Mouse (Mus musculus) C2C12 (cell line): ENCODE data around the gene Auts2. TPM values are rescaled to one million over a fixed set of nuclear protein-coding genes. Genes with fewer than 3 reads are reported as not detected.

ENCODE experiments used
- H3K27me3 ChIP-seq: one replicate; pipeline ENCODE4 v1.6.1; 2011; ENCODE audit not compliant: control insufficient read depth, insufficient read depth, insufficient read length
- H3K36me3 ChIP-seq: one replicate; pipeline ENCODE4 v1.6.1; 2011; ENCODE audit not compliant: control insufficient read depth, insufficient read depth
- H3K4me3 ChIP-seq: one replicate; pipeline ENCODE4 v1.5.1; 2011; ENCODE audit warnings: mild to moderate bottlenecking, control low read depth; ENCODE audit not compliant: poor library complexity, insufficient read depth, severe bottlenecking
- H3K79me2 ChIP-seq: one replicate; pipeline ENCODE4 v1.6.1; 2011; ENCODE audit not compliant: control insufficient read depth, insufficient read depth
- H3K79me3 ChIP-seq: one replicate; pipeline ENCODE4 v1.6.1; 2011; ENCODE audit warnings: low read depth, control low read depth
- H3ac ChIP-seq: one replicate; pipeline ENCODE3; 2011; ENCODE audit warnings: low read depth; ENCODE audit not compliant: control insufficient read depth, insufficient read length
- CEBPB ChIP-seq: IDR thresholded peaks from one replicate; pipeline ENCODE4 v1.6.1; 2011; ENCODE audit warnings: low read depth, mild to moderate bottlenecking, control low read depth, moderate library complexity
- CTCF ChIP-seq: IDR thresholded peaks from one replicate; pipeline ENCODE4 v1.5.1; 2011; ENCODE audit not compliant: control insufficient read depth, insufficient read depth, insufficient read length
- FOSL1 ChIP-seq: IDR thresholded peaks from one replicate; pipeline ENCODE4 v1.8.0; 2011; ENCODE audit warnings: mild to moderate bottlenecking, low read length; ENCODE audit not compliant: poor library complexity, insufficient read depth, severe bottlenecking
- MAX ChIP-seq: IDR thresholded peaks from one replicate; pipeline ENCODE4 v1.6.1; 2011; ENCODE audit warnings: mild to moderate bottlenecking, control low read depth
- MYOD1 ChIP-seq: IDR thresholded peaks from one replicate; pipeline ENCODE4 v1.6.1; 2011; ENCODE audit warnings: low read depth; ENCODE audit not compliant: control insufficient read depth, insufficient read length
- MYOG ChIP-seq: IDR thresholded peaks from one replicate; pipeline ENCODE4 v1.6.1; 2011; ENCODE audit not compliant: control insufficient read depth, insufficient read length; ENCODE audit errors: extremely low read depth
- USF1 ChIP-seq: IDR thresholded peaks from one replicate; pipeline ENCODE4 v1.6.1; 2011; ENCODE audit warnings: low read depth, mild to moderate bottlenecking, control low read depth, moderate library complexity
- polyA plus RNA-seq: library from polyadenylated mRNA; unstranded; fragments of >200 nt; fragmentation: generic; extraction: Trizol; gene quantifications from one replicate; pipeline ENCODE4 v1.2.1, GENCODE M21; 2012; ENCODE audit warnings: missing spikeins

Gene Auts2
- polyA plus RNA-seq, 1 experiment: 8.4 TPM

DNA sequence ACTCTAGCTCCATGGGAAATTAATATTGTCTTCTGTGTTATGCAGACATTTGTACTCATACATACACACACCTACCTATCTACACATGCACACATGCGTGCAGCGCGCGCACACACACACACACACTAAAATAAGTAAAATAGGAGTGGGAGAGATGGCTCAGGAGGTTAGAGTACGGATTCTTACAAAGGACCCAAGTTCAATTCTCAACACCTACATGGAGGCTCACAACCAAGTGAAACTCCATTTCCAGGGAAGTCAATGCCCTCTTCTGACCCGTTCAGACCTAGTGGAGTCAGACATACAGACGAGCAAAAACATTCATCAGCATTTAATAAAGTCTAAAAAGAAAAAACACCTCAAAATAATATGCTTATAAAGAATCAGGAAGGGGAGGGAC, 430.5 kb downstream of the Auts2 start:
- no peak for TF ChIP-seq MYOD1
- TF ChIP-seq CEBPB: no peak
- TF ChIP-seq CTCF: no peak
- no peak for TF ChIP-seq FOSL1
- TF ChIP-seq MYOG: no peak
- TF ChIP-seq MAX: no peak
- TF ChIP-seq USF1: no peak
- H3K79me2 ChIP-seq: no peaks in the 10 kb centered on the region
- no peak overlapping the region for H3K4me3 ChIP-seq
- H3ac ChIP-seq: no peak overlapping the region
- no peaks in the 10 kb centered on the region for H3K27me3 ChIP-seq
- H3K36me3 ChIP-seq: no peaks in the 10 kb centered on the region
- H3K79me3 ChIP-seq: no peaks in the 10 kb centered on the region

DNA sequence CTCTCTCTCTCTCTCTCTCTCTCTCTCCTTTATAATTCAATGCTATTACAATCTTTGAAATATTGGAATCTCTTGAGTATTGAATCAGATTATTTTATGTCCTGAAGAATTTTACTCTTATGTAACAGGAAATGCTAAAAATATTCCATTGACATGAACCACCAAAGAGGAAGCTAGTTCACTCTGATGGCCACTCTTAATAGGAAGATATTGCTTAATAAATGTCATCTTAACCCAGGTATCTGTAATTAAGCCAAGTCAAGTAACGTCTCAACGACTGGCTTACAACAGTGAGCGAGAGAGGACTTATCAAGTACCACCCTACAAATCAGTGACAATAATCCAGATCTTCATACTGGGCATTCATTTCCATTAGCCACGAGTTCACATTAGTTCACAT, 440.7 kb downstream of the Auts2 start:
- TF ChIP-seq CEBPB (no peak), FOSL1 (no peak), MYOG (no peak), CTCF (no peak), USF1 (no peak), MYOD1 (no peak), MAX (no peak)
- H3K79me2 ChIP-seq: no peaks in the 10 kb centered on the region

DNA sequence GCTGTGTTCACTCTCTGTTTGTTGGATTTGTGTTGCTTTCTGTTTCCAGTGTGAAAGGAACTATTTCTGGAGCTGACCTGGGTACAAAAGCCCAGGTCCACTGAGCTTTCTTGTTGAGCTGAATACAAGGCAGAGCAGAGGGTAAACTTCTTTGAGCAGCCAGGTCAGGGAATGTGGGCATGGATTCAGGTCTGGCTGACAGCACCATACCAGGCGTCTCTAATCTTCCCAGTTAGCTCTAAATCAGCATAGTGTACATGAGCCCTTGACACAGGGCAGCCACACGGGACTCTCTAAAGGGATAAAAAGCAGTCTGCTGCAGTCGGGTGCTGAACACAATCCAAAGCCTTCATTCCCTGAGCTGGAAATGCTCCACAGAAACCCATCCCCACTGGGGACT, 444.7 kb downstream of the Auts2 start:
- Histone ChIP-seq H3K79me2 (no peaks in the 10 kb centered on the region), H3K4me3 (no peak overlapping the region), H3K36me3 (no peaks in the 10 kb centered on the region), H3K27me3 (no peaks in the 10 kb centered on the region), H3ac (no peak overlapping the region), H3K79me3 (no peaks in the 10 kb centered on the region)
- TF ChIP-seq CEBPB (no peak), FOSL1 (no peak), MYOD1 (no peak), MAX (no peak), CTCF (no peak), USF1 (no peak), MYOG (no peak)

More for the DNA sequence above, 440.7 kb downstream of the Auts2 start:
- H3K36me3 ChIP-seq: no peaks in the 10 kb centered on the region
- H3ac ChIP-seq: no peak overlapping the region
- no peak overlapping the region for H3K4me3 ChIP-seq
- no peaks in the 10 kb centered on the region for H3K79me3 ChIP-seq
- no peaks in the 10 kb centered on the region for H3K27me3 ChIP-seq

DNA sequence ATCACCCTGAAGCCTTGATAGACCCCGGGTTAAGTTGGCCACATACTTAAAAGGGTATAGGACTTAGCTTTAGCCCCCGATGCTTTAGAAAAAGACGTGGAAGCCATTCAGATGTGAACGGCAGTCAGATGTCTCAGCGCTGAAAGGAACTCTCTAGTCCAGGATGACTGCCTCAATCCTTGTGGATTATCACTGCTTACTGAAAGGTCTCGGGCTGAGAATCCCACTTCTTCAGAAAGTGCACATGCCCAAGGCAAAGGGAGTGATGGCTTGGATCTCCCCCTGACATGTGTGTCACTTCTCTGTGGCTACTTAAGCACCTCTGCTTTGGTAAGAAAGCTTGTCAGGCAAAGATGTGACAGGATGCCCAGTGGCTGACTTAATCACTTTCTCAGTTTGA, 450.4 kb downstream of the Auts2 start:
- Histone ChIP-seq H3K79me2 (no peaks in the 10 kb centered on the region), H3K27me3 (no peaks in the 10 kb centered on the region), H3ac (no peak overlapping the region), H3K4me3 (no peak overlapping the region), H3K79me3 (no peaks in the 10 kb centered on the region), H3K36me3 (no peaks in the 10 kb centered on the region)
- TF ChIP-seq MYOG (no peak), MYOD1 (no peak), CTCF (no peak), FOSL1 (no peak), CEBPB (no peak), USF1 (no peak), MAX (no peak)

DNA sequence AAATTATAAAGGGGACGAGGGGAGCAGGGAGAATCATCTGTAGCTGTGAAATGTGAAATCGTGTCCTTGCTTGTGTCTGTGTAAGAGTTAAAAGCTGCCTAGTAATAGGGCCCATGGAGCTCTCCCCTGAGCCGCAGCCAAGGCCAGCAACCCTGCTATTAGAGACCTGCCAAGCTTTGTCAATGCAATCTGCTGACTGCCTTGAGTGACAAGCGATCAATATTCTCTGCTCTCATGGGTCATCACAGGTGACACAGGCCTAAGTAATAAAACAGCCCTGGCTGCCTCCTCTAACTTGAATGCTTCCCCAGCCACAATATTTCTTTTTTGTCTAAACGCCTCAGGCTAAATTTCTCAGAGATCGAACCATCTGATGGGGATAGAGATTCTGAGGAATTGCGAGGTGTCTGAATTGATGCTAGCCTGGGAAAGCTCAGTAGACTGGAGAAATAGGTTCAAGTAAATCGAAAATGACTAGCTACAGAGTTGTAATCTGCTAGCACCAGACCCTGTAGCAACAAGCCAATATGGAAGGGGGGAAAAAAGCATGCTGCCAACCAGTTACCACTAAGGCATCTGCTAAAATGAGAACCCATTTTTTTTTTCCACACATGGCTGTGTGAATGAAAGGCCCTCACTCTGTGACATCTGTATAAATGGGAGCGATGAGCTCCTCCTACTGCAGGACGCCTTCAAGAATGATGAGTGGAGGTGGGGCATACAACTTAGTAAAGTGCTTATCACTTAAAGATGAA, 453.5 kb downstream of the Auts2 start:
- H3K4me3 ChIP-seq: no peak overlapping the region
- TF ChIP-seq CEBPB (no peak), MAX (no peak), MYOD1 (no peak), USF1 (no peak), MYOG (no peak)
- no peak overlapping the region for H3ac ChIP-seq
- no peaks in the 10 kb centered on the region for H3K27me3 ChIP-seq
- no peaks in the 10 kb centered on the region for H3K79me3 ChIP-seq
- no peaks in the 10 kb centered on the region for H3K36me3 ChIP-seq
- no peaks in the 10 kb centered on the region for H3K79me2 ChIP-seq

DNA sequence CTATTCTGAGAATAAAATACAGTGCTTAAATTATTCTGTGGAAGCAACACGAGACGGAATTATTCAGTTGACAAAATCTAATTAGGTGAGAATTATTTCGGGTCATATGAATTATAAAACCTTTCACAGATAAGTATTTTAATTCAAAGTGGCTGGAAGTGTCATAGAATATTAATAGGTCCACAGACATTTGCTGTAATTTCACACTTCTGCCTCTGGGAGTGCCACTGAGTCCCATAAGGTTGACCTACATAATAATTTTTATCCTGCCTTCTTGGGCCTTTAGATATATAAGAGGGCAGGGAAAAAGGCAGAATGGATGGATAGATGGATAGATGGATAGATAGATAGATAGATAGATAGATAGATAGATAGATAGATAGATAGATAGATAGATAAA, 454.6 kb downstream of the Auts2 start:
- Histone ChIP-seq H3K79me3 (no peaks in the 10 kb centered on the region), H3K79me2 (no peaks in the 10 kb centered on the region), H3K36me3 (no peaks in the 10 kb centered on the region), H3K4me3 (no peak overlapping the region), H3K27me3 (no peaks in the 10 kb centered on the region), H3ac (no peak overlapping the region)
- TF ChIP-seq CTCF (no peak), MYOD1 (no peak), FOSL1 (no peak), MAX (no peak), CEBPB (no peak), USF1 (no peak), MYOG (no peak)
